Mouse (Mus musculus) gastrocnemius, postnatal 36 days (tissue): ENCODE data around the gene Eps8. TPM values are rescaled to one million over a fixed set of nuclear protein-coding genes. Genes with fewer than 3 reads are reported as not detected.
A peak's percentile ranks its signal among the peaks of the same experiment; 100 is the strongest.

Experiments used
- DNase-seq, 2 experiments: peaks; one replicate each; pipeline ENCODE4 v3.0.0; 2022
- intact Hi-C: fragments of 180-260 bp; cut with DNase I; formaldehyde crosslinking; loops from one replicate; pipeline ENCODE4 v1.15.1; 2025
- long read RNA-seq, 2 experiments: library from polyadenylated mRNA; stranded (forward); transcript quantifications; one replicate each; pipeline ENCODE4 v2.0.0; 2021
- total RNA-seq, 2 experiments: library from RNA; stranded (reverse); gene quantifications; 2 replicates each; pipeline ENCODE4 v1.2.3; 2021

Eps8 gene
- 1 to 10 TPM; 4.5 to 4.6 TPM for total RNA-seq
- long read RNA-seq, experiment 1, full-length matches to known transcripts: 1 of 1 reads
- long read RNA-seq, experiment 1, partial matches to known transcripts: 0 of 1 reads
- long read RNA-seq, experiment 1, other reads (novel, unspliced or antisense): 0 of 1 reads
- long read RNA-seq, experiment 2, partial matches to known transcripts: 1 of 1 reads
- long read RNA-seq, experiment 2, other reads (novel, unspliced or antisense): 0 of 1 reads

GRCm38 (mm10) chr6:137654776-137655175 lies at the start of gene Eps8:
Gene Eps8, minus strand, starts transcription at chr6:137654876.
- no peak for DNase-seq
- intact Hi-C loops: no loop called here

DNA sequence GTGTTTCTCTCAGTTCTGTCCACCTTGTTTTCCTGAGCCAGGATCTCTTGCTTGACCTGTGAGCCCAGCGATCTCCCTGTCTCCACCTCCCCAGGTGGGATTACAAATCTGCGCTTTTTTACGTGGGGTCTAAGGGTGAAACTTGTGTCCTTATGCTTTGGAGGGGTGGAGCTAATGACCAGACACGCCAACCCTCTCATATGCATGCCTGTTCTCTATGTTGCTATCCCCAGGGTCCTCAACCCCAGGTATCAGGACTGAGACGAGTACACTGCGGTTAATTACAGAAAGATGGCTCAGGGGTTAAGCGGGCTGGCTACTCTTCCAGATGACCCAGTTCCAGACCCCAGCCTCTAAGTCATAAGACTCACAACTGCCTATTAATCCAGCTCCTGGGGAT lies 48.8 kb upstream of the Eps8 start:
- no peak for DNase-seq
- intact Hi-C loops: no loop called here

DNA sequence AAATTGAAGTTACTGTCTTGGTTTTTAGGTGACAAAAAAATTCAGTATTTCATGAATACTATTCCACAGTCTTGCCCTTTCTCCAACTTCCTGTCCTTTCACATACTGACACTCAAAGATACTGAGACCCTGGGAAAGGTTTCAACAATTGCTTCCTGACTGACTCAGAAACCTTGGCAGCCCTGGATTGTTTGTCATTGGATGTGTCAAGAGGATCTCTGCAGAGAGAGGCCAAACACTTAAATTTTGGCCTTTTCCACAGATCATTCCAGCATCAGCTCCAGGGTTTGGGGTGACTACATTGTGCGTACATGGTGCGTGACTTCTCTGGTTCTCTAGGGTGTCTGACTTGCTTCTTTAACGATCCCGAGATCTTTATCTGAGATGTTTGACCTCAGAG lies 48.2 kb upstream of the Eps8 start:
- peak in 1 of 2 experiments; percentile 15 for DNase-seq
- intact Hi-C loops: no loop called here

DNA sequence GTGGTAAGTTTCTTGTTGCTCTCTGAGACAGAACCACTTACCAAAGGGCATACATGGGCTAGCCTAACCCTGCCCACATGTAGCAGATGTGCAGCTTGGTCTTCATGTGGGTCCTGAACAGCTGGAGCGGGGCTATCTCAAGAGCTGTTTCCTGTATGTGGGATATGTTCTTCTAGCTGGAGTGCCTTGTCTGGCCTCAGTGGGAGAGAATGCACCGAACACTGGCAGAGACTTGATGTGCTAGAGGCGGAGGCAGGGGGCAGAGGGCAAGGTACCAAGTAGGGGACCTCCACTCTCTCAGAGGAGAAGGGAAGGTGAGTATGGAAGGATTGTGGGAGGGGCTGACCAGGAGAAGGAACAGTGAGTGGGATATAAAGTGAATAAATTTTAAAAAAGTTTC lies 47.5 kb upstream of the Eps8 start:
- DNase-seq: no peak
- intact Hi-C loops: no loop called here

DNA sequence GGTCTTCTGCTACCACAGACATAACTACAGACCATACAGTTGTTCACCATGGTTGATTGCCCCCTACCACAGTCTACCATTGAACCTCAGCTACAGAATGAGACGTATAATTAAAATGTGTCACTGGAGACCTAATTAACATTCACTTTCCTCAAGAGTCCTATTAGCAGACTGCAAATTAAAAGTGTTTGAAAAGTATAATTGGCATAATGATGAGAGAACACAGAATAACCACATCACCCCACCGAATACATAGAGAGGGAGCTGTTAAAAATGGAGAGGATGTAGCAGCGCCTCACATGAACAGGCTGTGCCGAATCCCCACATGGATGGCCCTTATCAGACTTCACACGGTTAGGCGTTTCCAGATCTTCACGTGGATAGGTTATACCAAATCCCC lies 44.8 kb upstream of the Eps8 start:
- intact Hi-C loops: no loop called here

GRCm38 (mm10) chr6:137696445-137697204 lies 41.9 kb upstream of the Eps8 start:
- intact Hi-C loops: no loop called here
- DNase-seq: no peak

More for the DNA sequence above, 44.8 kb upstream of the Eps8 start:
- DNase-seq: no peak

- no peak for DNase-seq
- intact Hi-C loops: no loop called here
Observed at GRCm38 (mm10) chr6:137695046-137695445, 40.4 kb upstream of the Eps8 start.

GRCm38 (mm10) chr6:137694310-137694709 lies 39.6 kb upstream of the Eps8 start:
- intact Hi-C loops: no loop called here
- no peak for DNase-seq

- DNase-seq: peak in 1 of 2 experiments; percentile 19
- intact Hi-C loops: no loop called here
Observed at GRCm38 (mm10) chr6:137690550-137691119, 36.0 kb upstream of the Eps8 start.

DNA sequence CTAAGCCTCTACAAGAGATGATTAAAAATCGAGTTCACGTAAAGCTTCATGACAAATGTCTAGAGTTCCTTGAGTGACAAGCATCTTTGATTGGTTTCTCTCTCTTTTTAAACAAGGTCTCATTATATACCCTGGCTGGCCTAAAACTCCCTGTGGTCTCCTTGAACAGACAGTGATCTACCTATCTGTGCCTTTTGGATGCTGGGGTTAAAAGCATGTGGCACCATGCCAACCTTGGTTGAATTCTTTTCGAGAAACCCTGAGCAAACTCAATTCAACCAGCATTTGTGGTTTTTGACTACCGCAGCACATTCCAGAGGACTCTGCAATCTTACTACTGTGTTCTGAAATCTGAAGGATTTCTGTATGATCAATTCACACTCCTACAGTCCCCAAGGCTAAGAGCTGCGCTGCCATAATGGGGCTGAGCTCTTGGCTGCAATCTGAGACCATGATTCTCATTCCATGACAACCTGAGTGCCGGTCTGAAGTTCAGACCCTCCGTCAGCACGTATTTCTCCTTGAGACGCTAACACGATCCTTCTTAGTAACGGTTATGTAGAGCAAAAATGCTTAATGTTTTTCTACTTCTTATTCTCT lies 33.9 kb upstream of the Eps8 start:
- no peak for DNase-seq
- intact Hi-C loops: no loop called here

- DNase-seq: no peak
- intact Hi-C loops: no loop called here
Observed at GRCm38 (mm10) chr6:137688079-137688478, 33.4 kb upstream of the Eps8 start.

- DNase-seq: no peak
- intact Hi-C loops: no loop called here
Observed at GRCm38 (mm10) chr6:137687667-137688066, 33.0 kb upstream of the Eps8 start.

DNA sequence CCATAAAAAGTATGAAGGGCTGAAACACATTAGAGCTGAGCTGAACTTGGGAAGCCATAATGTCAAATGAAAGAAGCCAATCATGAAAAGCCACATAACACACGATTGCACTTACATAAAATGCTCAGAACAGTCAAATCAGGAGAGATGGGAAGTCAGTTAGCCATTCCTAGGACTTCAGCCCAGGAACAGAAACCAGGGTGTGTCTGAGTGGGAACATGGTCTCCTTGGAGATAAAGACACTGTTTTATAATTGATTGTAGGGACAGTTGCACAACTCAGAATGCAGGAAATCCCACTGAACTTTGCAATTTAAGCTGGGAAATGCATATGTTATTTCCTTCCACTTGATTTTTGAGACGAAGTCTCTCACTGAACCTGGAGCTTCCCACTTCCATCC lies 28.0 kb upstream of the Eps8 start:
- DNase-seq: no peak
- intact Hi-C loops: no loop called here

- intact Hi-C loops: no loop called here
- DNase-seq: no peak
Observed at GRCm38 (mm10) chr6:137681000-137681399, 26.3 kb upstream of the Eps8 start.

DNA sequence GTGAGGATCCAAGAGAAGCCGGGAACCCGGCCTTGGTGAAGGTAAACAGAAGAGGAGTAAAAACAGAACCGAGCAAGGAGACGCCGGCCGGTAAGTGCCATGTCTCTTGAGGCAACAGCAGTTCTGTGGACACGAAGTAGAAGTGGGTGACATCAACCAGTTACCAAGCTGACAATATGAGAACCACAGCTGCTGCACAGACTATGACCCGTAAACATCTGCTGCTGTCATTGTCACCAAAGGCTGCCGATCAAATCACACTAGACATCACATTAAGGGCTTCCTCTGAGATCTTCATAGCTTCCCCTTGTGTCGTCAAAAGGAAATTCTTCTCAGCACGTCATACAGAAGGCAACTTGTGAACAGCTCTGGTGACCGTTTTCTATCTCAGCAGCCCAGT lies 21.9 kb upstream of the Eps8 start:
- intact Hi-C loops: no loop called here
- no peak for DNase-seq

DNA sequence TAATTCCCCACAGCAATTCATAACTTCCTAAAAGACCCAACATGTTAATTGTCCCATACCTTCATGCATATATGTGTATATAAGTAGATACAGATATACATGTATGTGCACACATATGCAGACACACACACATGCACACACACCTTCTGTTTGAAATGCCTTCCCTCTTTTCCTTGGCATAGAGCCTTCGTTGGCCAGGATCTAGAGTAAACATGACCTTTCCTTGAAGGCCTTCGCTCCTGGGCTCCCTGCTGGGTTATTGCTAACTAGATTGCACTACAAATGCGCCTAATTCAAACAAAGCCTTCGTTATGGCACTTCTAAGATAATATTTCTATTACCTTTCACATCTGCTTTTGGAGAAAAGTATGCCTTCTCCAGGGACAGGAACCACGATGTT lies 20.9 kb upstream of the Eps8 start:
- no peak for DNase-seq
- intact Hi-C loops: no loop called here

GRCm38 (mm10) chr6:137673301-137673700 lies 18.6 kb upstream of the Eps8 start:
- DNase-seq: no peak
- intact Hi-C loops: no loop called here

DNA sequence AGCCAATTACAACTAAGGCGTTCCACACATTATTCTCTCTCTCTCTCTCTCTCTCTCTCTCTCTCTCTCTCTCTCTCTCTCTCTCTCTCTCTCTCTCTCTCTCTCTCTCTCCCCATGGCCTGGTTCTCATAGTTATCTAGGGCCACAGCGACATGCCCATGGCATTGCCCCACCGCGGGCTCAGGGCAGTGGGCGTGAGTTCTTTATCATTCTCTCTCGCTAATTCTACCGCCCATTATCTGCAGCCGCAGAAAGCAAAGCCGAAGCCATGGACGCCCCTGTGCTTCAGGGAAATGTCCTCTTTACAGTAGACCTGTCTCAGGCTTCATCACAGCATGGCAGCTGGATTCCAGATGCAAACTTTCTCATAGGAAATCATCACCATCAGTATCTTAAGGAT lies 16.9 kb upstream of the Eps8 start:
- DNase-seq: no peak
- intact Hi-C loops: no loop called here

GRCm38 (mm10) chr6:137670820-137671219 lies 16.1 kb upstream of the Eps8 start:
- intact Hi-C loops: no loop called here
- no peak for DNase-seq

GRCm38 (mm10) chr6:137669876-137670275 lies 15.2 kb upstream of the Eps8 start:
- no peak for DNase-seq
- intact Hi-C loops: no loop called here

DNA sequence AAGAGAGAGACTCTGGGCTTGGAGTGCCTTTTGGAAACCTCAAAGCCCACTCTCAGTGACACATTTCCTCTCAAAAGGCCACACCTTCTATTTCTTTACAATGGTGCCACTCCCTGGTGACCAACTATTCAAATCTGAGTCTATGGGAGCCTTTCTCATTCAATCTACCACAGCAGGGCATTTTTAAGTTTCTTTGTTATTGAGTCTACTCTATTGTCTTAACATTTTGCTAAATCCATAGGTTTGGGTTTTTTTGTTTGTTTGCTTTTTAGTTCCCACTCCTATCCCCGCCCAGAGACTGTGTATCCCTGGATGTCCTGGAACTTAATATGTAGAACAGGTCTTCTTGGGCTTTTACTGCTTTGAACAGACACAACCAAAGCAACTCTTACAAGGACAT lies 14.8 kb upstream of the Eps8 start:
- DNase-seq: no peak
- intact Hi-C loops: no loop called here

- intact Hi-C loops: no loop called here
- DNase-seq: no peak
Observed at GRCm38 (mm10) chr6:137668331-137668730, 13.7 kb upstream of the Eps8 start.
